Mouse (Mus musculus) left cerebral cortex, adult 9 months (tissue): ENCODE measurements at regions not wholly inside any gene's neighbourhood (a gene's known extent, or its start where the extent isn't known, plus 50 kb on each side); places are given as distances from the start of the nearest gene placed in this dataset.
"Not testable (repeated sequence)": the region's sequence is repeated elsewhere in the genome, so short reads cannot be mapped to it uniquely, and the experiment has no call there.

Experiments
- DNase-seq, 2 experiments: peaks; one replicate each; pipeline ENCODE4 v3.0.0; 2022; ENCODE audit warnings: low spot score in 2 of 2

- peak in 1 of 2 experiments; percentile 6 for DNase-seq
Measured at GRCm38 (mm10) chr15:89730320-89730719, 111.3 kb downstream of the Syt10 start.

- peak in 1 of 2 experiments; percentile 18 for DNase-seq
Measured at GRCm38 (mm10) chr15:89724356-89724755, 117.3 kb downstream of the Syt10 start.

GRCm38 (mm10) chr15:89697221-89697620 lies 105.5 kb upstream of the Rabl2 start:
- DNase-seq, result no peak

- DNase-seq, result no peak
Measured at GRCm38 (mm10) chr15:89676366-89676765, 84.6 kb upstream of the Rabl2 start.

GRCm38 (mm10) chr15:89656558-89656957 lies 64.8 kb upstream of the Rabl2 start:
- DNase-seq, result not testable (repeated sequence)
